Mouse (Mus musculus): Measurements from ENCODE around the gene Atp13a1.

Atp13a1 gene

DNA sequence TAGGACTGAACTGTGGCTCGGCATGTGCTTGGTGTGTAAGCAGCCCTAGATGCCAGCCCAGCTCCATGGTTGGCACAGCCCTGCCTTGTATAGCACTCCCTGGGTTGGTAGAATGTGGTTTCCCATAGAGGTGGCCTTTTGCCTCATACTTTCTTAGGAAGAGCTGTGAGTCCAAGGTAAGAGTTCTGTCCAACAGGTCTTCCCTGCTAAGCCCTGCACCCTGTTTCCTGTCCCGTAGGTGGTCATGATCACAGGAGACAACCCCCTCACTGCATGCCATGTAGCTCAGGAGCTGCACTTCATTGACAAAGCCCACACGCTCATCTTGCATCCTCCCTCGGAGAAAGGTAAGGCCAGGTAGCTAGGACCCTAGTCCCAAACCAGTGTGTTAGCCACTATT lies 10.8 kb downstream of the Atp13a1 start:
- DNase-seq, result no peak

DNA sequence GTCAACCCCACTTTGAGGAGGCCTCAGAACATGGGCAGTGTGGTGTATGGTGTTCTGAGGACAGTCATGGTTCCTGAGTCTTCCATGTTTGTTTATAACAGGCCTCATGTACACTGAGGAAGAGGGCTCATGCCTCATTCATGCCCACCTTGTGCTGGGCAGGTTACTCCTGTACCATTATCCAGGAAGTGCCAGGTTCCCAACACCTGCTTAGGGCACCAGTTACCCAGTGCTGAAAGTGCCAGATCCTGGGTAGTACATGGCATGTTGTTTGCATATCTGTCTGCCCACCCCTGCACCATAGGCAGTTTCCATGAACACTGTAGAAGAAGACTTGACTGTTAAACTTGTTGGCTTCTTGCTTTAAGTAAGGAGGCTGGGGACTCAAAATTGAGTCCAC lies 11.3 kb downstream of the Atp13a1 start:
- no peak for DNase-seq

DNA sequence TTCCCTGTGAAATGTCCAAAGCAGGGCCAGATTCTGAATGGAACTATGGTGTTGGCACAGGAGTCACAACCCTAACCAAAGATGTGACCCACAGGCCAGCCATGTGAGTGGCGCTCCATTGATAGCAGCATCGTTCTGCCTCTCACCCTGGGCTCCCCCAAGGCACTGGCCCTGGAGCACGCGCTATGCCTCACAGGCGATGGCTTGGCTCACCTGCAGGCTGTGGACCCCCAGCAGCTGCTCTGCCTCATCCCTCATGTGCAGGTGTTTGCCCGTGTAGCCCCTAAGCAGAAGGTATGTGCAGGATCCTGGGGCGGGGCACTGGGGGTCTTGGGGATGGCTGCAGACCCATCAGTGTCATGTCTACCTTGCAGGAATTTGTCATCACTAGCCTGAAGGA lies 12.4 kb downstream of the Atp13a1 start:
- DNase-seq, result no peak

DNA sequence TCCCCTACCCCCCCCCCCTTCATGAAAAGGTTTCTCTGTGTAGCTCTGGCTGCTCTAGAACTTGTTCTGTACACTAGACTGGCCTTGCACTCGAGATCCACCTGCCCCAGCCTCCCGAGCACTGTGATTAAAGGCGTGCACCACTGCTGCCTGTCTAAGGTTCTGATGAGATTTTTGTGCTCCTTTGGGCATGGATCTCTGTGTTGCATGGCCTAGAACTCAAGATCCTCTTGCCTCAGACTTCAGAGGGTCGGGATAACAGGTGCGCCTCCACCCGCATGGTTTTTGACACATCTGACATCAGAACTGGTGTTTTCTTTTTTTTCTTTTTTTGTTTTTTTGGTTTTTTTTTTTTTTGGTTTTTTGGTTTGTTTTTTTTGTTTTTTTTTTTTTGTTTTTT lies 13.6 kb downstream of the Atp13a1 start:
- DNase-seq, result no peak

DNA sequence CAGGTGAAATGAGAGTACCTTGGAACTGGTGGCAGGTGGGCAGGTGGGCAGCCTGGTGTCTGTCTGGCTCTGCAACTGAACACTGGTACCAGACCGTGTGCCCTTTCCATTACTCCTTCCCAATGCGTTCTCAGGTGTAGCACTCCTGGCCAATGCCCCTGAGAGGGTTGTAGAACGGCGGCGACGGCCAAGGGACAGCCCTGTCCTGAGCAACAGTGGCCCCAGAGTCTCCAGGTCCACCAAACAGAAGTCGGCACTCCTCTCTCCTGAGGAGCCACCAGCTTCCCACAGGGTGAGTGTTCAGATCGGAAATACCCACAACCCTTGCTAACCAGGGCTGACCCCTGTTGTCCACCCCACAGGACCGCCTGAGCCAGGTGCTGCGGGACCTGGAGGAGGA lies 14.1 kb downstream of the Atp13a1 start:
- DNase-seq, result no peak

DNA sequence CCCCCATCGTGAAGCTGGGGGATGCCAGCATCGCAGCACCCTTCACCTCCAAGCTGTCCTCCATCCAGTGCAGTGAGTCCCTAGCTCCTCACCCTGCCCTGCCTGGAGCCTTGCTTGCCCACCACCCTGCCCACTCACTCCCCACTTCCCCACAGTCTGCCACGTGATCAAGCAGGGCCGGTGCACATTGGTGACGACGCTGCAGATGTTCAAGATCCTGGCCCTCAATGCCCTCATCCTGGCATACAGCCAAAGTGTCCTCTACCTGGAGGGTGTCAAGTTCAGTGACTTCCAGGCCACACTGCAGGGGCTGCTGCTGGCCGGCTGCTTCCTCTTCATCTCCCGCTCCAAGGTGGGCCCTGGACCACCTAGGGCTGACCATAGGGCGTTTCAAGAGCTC lies 14.5 kb downstream of the Atp13a1 start:
- peak; percentile 12 for DNase-seq

DNA sequence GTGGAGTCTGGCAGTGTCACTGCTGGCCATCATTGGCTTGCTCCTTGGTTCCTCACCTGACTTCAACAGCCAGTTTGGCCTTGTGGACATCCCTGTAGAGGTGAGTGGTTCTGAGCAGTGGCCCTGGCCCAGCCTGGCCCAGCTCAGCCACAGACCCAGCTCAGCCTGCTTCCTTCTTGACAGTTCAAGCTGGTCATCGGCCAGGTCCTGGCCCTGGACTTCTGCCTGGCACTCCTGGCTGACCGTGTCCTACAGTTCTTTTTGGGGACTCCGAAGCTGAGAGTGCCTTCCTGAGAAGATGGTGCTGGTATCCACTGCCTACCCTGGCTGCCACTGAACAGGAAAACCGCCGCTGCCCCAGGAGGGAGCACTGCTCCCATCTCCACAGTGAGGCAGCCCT lies 16.3 kb downstream of the Atp13a1 start:
- DNase-seq, result peak; percentile 8

DNA sequence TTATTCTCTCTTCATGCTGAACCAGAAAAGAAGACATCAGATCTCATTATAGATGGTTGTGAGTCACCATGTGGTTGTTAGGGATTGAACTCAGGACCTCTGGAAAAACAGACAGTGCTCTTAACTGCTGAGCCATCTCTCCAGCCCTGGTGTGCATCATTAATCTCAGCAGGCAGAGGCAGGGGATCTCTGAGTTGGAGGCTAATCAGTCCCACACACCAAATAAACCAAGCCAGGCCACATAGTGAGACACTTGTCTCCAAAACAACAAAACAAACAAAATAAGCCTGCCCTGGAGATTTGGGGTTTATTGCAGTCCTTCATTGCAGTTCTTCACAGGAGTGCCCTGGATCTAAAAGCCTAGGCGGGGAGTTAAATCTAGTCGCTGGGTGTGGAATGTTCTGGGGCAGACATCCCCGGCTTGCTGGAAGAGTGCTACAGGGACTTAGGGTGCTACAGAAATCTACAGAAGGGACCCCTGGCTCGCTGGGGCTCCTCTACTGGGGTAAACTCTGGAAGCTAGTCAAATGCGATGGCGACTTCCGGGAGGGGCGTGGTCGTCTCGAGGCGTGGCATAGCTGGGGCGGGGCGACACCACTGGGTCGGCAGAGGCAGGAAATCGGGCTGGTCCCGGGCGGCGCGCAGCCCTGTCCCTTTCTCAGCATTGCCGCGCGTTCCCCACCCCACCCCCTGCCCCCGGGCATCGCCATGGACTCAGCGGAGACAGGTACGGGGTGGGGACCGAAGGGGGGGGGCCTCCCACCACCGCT lies 17.3 kb downstream of the Atp13a1 start, which contains the start of gene Gmip:
Gene Gmip, plus strand, starts transcription at position 586 of the 770 bp plus-strand sequence.
- peak; percentile 67 for DNase-seq

DNA sequence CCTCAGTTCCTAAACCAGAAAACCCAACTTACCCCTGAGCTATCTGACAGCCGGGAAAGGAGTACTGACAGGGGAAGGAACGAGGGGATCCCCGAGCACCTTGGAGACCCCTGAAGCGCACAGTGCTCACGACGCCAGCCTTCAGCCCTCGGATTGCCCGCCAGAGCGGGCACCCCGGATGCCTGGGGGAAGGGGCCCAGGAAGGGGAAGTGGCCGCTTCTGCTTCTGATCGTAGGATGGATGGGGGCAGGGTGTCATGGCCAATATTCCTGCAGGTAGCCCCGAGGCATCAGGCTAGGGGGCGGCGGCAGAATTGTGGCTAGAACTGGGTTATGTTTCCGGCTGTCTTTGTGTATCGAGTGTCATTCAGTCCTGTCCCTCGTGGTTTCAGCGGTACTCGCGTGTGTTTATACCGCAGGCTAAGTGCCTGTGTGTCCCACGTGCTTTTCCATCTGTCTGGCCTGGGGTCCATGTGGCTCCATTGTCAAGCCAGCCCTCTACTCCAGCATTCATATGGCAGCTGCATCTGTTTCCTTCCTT lies 18.0 kb downstream of the Atp13a1 start:
- DNase-seq, result peak; percentile 26

DNA sequence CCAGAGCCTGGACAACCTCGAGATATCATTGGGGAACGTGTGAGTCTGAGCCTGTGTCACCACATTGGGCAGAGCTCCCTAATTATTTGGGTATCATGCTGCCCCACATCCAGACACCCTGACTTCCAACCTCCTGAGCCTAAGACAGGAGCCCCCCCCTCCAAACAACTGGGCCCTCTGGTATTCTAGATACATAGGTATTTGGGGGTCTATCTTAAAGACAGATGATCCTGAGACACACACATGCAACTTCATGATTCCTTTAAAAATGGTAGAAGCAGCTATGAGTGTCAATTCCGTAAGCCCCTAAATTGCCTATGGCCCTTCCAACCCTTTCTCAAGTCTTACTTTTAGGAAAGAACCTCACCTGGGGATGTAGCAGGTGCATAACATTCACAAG lies 18.9 kb downstream of the Atp13a1 start:
- peak; percentile 1 for DNase-seq

DNA sequence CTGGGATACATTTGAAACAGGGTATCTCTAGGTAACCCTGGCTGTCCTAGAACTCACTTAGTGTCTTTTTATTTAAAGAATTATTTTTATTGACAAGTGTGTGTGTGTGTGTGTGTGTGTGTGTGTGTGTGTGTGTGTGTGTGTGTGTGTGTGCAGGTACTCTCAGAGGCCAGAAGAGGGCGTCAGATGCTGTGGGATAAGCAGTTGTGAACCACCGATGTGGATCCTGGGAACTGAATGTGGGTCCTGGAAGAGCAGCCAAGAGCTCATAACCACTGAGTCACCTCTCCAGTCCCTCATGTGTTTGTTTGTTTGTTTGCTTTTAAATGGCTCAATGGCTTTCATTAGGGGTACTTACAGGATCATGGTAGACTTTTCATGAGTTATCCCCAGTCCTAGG lies 23.9 kb downstream of the Atp13a1 start:
- DNase-seq, result no peak

DNA sequence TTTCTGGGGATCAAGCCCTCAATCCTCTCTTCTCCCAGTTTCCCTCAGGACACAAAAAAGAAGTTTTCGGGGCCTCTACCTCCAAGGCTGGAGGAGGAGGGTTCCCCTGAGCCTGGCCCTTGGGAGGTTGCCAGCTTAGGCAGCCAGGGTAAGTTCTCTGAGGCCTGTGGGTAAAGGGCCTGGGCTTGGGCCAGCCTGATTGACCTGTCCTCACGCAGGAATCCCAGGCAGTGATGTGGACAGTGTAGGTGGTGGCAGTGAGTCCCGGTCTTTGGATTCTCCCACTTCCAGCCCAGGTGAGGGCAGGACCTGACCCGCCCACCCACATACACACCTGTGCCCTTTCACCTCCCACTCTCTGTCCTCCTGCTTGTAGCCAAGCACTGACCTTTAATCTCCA lies 24.4 kb downstream of the Atp13a1 start:
- no peak for DNase-seq

DNA sequence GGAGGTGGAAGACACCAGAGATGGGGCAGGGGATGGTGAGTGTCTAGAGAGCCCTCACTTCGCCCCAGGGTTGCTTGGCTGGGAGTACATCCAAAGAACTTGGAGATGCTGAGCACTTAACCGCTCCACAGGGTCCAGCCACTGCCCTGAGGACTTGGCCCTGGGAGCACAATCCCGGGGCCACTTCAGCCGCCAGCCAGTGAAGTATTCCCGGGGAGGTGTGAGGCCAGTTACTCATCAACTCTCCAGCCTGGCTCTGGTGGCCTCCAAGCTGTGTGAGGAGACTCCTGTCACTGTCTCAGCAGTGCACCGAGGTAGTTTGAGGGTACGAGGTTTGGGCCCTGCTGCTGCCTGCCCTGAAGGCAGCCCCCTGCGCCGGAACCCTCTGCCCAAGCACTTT lies 29.5 kb downstream of the Atp13a1 start:
- no peak for DNase-seq

DNA sequence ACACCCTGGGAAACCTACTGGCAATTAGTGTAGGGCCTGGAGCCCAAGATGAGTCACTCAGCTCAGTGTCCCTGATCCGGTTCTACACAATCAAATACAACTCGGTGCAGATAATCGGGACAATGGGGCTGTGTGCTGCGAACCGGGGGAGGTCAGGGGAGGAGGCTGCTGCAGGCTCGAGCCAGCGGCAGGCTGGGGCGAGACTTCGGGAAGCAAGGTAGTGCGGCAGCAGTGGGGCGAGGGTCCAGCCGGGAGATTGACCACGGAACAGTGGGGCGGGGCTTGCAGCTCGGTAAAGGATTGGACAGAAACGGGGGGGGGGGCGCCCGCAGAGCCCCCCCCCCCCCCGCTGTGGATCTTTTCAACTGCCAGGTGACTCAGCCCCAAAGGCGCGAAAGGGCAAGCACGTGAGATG lies 31.0 kb downstream of the Atp13a1 start:
- DNase-seq, result no peak

DNA sequence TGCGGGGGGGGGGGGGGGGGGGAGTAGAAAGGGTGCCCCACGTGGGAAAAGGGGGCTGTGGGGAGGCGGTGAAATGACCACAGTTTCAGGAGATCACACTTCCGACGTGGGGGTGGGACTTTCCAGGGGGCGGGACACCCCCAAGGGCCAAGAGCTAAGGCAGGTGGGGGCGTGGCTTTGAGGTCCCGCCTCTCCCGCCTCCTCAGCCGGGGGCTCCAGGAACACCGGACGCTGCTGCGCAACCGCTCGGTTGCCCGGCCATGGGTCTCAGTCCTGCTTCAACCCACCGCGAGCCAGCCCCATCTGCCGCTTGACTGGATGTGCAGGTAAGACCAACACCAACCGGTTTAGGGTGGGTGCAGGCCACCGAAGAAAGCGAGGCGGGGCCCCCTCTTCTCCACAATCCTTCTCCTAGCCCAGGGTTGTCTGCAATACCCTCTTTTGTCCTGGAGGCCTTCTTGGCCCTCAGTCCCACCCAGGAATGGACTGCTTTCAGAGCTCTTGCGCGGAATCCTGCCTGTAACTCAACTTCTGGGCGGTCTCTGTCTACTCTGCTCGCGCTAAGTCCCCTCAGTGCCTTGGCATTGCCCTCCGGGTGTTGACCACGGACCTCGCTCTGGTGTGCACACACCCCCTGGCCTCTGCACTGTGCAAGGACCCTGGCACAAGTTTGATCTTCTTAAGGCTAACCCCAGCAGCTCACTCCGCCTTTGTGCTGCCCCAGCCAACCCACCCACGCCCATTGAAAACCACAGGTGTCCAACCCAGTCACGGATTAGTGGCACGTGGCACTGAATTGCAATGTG lies 31.6 kb downstream of the Atp13a1 start, which contains the start of gene Lpar2:
Gene Lpar2, plus strand, starts transcription at position 44 of the 806 bp plus-strand sequence.
- no peak for DNase-seq

DNA sequence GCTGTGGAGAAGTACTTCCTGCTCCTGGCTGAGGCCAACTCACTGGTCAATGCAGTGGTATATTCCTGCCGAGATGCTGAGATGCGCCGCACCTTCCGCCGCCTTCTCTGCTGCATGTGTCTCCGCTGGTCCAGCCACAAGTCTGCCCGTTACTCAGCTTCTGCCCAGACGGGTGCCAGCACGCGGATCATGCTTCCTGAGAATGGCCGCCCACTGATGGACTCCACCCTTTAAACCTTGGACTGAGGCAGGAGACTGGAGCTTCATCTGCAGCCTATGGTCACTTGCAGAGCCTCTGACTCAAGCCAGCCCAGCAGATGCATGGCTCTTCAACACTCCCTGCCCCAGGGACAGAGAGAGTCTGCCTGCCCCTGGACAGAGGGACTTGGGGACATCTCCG lies 35.4 kb downstream of the Atp13a1 start:
- no peak for DNase-seq

DNA sequence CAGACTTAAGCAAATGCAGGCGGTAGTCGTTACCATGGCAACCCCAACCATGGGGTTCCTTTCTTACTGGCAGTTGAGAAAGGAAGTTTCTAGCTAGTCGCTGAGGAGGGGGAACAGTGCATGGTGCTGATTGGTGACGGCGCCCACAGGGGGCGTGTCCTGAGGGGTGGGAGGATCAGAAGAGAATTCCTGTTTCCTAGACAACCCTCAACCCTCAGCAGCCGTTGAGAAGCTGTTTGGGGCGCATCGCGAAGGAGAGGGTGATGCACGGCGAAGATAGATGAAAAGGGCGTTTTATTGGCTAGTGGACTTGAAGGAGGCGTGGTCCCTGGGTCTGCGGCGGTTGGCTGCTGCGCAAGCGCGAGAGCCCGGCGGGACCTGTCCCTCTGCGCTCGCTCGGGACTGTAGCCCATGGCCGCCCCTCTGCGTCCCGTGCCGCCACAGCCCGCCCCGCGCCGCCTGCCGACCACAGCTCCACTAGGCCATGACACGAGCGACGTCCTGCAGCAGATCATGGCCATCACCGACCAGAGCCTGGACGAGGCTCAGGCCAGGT lies 41.4 kb downstream of the Atp13a1 start, which contains the start of gene Pbx4:
Gene Pbx4, plus strand, starts transcription at position 194 of the 556 bp plus-strand sequence.
- peak; percentile 92 for DNase-seq

DNA sequence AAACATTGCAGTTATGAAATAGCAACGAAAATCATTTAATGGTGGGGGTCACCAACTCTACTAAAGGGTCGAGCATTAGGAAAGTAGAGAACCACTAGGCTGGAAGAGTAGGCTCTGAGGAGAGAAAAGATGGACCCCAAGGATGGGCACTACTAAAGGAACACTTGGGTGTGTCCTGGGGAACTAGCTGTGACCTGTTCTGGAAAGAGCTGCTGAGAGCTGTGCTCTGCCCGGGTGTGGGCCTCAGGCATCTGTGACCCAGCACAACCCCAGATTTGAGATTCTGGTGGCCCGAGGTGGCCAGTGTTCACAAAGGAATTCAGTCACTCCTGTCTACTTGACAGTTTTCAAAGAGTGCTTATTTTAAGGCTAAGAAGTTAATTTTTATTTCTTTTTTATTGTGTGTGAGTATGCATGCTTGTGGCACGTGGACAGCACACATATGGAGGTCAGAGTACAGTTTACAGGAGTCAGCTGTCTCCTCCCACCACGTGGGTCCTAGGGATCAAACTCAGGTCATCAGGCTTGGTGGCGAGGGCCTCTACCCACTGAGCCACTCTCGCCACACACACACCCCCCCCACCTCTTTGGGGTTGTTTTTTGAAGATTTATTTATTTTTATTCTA lies 46.2 kb downstream of the Atp13a1 start:
- no peak for DNase-seq

DNA sequence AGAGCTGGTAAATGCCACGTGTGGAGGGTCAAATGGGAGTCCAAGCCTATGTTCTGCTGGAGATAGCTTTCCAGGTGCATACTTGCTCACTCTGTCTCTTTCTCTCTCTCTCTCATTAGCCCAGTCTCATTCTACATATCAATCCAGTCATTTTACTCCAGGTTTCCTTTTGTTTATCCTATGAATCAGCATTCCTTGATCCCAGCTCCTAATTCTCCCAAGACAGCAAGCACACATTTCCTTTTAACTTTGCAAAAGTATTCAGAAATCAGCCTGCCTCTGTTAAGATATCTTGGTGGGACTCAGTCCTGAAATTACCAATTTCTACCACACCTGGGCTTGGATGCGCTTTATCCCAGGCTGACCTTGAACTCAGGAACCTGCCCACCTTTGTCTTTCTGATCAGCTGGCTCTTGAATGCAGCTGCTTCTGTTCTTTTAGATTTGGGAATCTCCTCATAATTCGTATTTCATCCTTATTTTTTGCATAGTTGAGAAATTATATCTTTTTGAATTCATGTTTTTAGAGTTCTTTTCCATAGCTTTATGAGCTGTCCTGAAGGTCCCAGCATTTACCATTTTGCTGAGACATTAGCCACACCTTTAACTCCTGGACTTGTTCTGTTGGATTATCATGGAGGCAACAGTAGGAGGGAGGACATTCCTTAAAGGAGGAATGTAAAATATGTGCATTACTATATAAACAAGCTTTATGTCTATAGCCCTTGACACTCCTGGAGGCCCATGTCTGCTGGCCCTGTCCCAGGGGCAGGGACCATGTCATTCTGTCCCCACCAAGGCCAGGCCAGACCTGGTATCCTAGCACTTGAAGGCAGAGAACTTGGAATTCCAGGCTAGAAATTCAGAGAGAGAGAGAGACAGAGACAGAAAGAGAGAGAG lies 56.5 kb downstream of the Atp13a1 start:
- DNase-seq, result no peak

DNA sequence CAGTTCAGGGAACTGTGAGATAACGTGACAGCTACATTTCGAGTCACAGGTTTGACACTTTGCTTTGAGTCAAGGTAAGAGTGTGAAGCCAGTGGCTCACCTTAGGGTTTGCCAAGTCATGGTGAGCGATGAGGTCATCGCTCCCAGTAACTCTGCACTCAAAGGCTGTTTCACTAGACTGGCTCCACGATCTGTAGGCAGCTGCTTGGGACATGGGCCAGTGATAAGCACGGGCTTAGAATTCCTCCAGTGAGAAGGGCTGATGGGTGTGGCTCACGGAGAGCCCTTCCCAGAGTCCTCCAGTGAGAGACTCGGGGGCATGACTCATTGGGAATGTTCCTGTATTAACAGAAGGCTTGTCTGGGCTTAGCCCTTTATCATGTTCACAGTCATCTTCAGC lies 58.0 kb downstream of the Atp13a1 start:
- DNase-seq, result no peak

DNA sequence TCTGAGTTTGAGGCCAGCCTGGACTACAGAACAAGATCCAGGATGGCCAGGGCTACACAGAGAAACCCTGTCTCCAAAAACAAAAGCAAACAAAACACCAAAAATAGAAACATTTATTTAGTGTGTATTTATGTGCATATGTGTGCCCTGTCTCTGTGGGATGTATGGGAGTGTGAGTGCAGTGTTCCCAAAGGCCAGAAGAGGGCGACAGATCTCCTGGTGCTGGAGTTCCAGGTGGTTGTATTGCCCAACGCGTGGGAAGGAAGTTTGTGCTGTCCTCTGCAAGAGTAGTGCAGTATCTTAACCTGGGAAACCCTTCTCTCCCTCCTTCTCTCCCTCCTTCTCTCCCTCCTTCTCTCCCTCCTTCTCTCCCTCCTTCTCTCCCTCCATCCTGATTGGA lies 58.9 kb downstream of the Atp13a1 start:
- DNase-seq, result no peak

DNA sequence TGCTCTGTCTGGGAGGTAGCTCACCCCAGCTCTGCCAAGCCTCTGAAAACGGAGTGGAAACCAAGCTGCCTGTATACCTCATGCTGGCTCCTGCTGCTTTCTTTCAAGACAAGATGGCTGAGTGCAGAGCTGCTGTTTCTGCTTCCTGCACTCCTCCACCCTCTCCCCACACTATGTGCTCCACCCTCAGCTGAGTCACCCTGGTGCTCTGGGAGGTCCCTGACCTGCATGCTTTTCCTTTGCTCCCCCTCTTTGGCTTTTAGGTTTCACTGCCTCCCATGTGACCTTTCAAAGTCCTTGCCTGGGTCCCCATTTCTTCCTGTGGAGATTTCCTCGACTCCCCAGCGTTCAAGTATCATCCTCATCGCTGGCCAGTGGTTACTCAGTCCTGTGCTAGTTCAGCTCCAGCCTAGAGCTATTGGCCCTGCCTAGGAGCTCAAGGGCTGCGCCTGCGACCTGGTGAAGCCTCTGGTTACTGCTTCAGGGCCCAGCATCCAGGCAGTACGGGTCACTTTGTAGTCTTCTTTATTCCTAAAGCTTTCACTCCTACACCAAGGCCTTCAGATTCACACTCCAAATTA lies 60.1 kb downstream of the Atp13a1 start:
- no peak for DNase-seq

Measured in right cerebral cortex, postnatal 14 days (tissue).